In genomic region chr7:127768346-127768996, GRCm38 (mm10) we compare ENCODE assay signal across 8 mouse cellular contexts. TPM values are rescaled to one million over a fixed set of nuclear protein-coding genes. Genes with fewer than 3 reads are reported as not detected.
DNase-seq lines count a peak whose midpoint lies in the region; ATAC-seq lines count a peak whose summit lies in the region.

No protein-coding gene starts in this region.

- no peaks in the 10 kb centered on the region for H3K27me3 ChIP-seq in liver, embryonic 15.5 days

- peaks cover 72% of the 10 kb centered on the region for H3K4me1 ChIP-seq in liver, embryonic 15.5 days (replicated peaks)

- peak overlapping the region; percentile 78 for H3K9ac ChIP-seq in liver, embryonic 15.5 days

- peak overlapping the region; percentile 72 for H3K4me3 ChIP-seq in liver, embryonic 15.5 days (replicated peaks)

- H3K27ac ChIP-seq in liver, embryonic 15.5 days (replicated peaks): peak overlapping the region; percentile 97

- 0 out of 2 replicates have a peak, but pooled peaks have one; percentile 1 for ATAC-seq in cerebellum, adult (ENCODE audit: insufficient number of reproducible peaks, low FRiP score, low TSS enrichment)
- ATAC-seq in liver, embryonic 15.5 days (ENCODE audit: insufficient read depth): no peak
- ATAC-seq in megakaryocyte progenitor cell, adult 5-6 weeks (replicated peaks; ENCODE audit: poor library complexity): no peak

- DNase-seq in cerebellum, postnatal 4 days (ENCODE audit: low spot score in 2 of 2): no peak
- peak; percentile 16 for DNase-seq in lung, postnatal 25 days (ENCODE audit: low spot score)
- DNase-seq in lung, postnatal 10 days: no peak
- DNase-seq in heart, postnatal 36 days: peak; percentile 18 to 25
- no peak for DNase-seq in frontal cortex, postnatal 25 days (ENCODE audit: low spot score in 2 of 2)

- whole genome bisulfite sequencing in liver, embryonic 15.5 days (ENCODE audit: insufficient replicate concordance): 50% methylated on average over 13 of the region's 13 CpGs

- H3K4me2 ChIP-seq in liver, embryonic 15.5 days: peak overlapping the region; percentile 93

- H3K9me3 ChIP-seq in liver, embryonic 15.5 days (replicated peaks): no peaks in the 10 kb centered on the region

- intact Hi-C loops in heart, postnatal 36 days (cut with DNase I): loop anchor here (5.0 to 10.0 kb wide), 2 partner anchors 181 to 284 kb away; partner anchors contain the start of genes Ccdc189 and Rnf40

- 0 out of 2 replicates have a peak, but pooled peaks cover 5% of the 10 kb centered on the region for H3K36me3 ChIP-seq in liver, embryonic 15.5 days (replicated peaks)

RNA-seq across cellular contexts. Expression of gene Orai3, which starts 1.1 kb away (rescaled TPM):
- 10 to 100 TPM; 22.1 to 22.6 TPM for total RNA-seq in heart, postnatal 36 days (2021)
- 11.0 and 13.1 TPM in 2 replicates for polyA plus RNA-seq in liver, embryonic 15.5 days (2015; fragmentation: Nextera tagmentation; extraction: Ambion mirVana)
- 26.7 and 32.1 TPM in 2 replicates for total RNA-seq in megakaryocyte progenitor cell, adult 5-6 weeks (2015)
- 28.2 and 30.2 TPM in 2 replicates for total RNA-seq in megakaryocyte progenitor cell, adult 5-6 weeks (2017)

RNA-seq across cellular contexts. Expression of gene Setd1a, which starts 8.0 kb away (rescaled TPM):
- 10 to 100 TPM; 22.2 to 24.0 TPM for total RNA-seq in heart, postnatal 36 days (2021)
- 9.2 and 9.3 TPM in 2 replicates for polyA plus RNA-seq in liver, embryonic 15.5 days (2015; fragmentation: Nextera tagmentation; extraction: Ambion mirVana)
- total RNA-seq in megakaryocyte progenitor cell, adult 5-6 weeks (2015): 54.7 and 67.2 TPM in 2 replicates
- 9.7 and 13.6 TPM in 2 replicates for total RNA-seq in megakaryocyte progenitor cell, adult 5-6 weeks (2017)

RNA-seq across cellular contexts. Expression of gene Gm49388, which starts 16.9 kb away (rescaled TPM):
- total RNA-seq in heart, postnatal 36 days (2021): 1 to 10 TPM; 3.3 to 3.9 TPM
- not detected in 2 replicates for polyA plus RNA-seq in liver, embryonic 15.5 days (2015; fragmentation: Nextera tagmentation; extraction: Ambion mirVana)
- not detected in 2 replicates for total RNA-seq in megakaryocyte progenitor cell, adult 5-6 weeks (2015)
- total RNA-seq in megakaryocyte progenitor cell, adult 5-6 weeks (2017): not detected in 2 replicates

RNA-seq across cellular contexts. Expression of gene Fbxl19, which starts 24.1 kb away (rescaled TPM):
- total RNA-seq in heart, postnatal 36 days (2021): 1 to 10 TPM; 3.2 to 3.3 TPM
- polyA plus RNA-seq in liver, embryonic 15.5 days (2015; fragmentation: Nextera tagmentation; extraction: Ambion mirVana): 2.8 and 2.9 TPM in 2 replicates
- total RNA-seq in megakaryocyte progenitor cell, adult 5-6 weeks (2015): 5.6 and 5.7 TPM in 2 replicates
- 14.2 and 16.1 TPM in 2 replicates for total RNA-seq in megakaryocyte progenitor cell, adult 5-6 weeks (2017)

RNA-seq across cellular contexts. Expression of gene Hsd3b7, which starts 31.9 kb away (rescaled TPM):
- 10 to 100 TPM; 12.6 to 13.1 TPM for total RNA-seq in heart, postnatal 36 days (2021)
- 55.9 and 75.3 TPM in 2 replicates for polyA plus RNA-seq in liver, embryonic 15.5 days (2015; fragmentation: Nextera tagmentation; extraction: Ambion mirVana)
- 20.2 and 31.3 TPM in 2 replicates for total RNA-seq in megakaryocyte progenitor cell, adult 5-6 weeks (2015)
- 25.6 and 26.8 TPM in 2 replicates for total RNA-seq in megakaryocyte progenitor cell, adult 5-6 weeks (2017)

Comparison
In these comparisons a context has a peak if more than half of its experiments do, and no peak if none do; other contexts are left out.
1. DNase-seq: peak in lung, postnatal 25 days (single experiment) and heart, postnatal 36 days (2 of 2); none in cerebellum, postnatal 4 days (0 of 2), lung, postnatal 10 days (single experiment) and frontal cortex, postnatal 25 days (0 of 2).
2. RNA of gene Gm49388, which starts 16.9 kb away (total RNA-seq): 3.3 to 3.9 TPM in heart, postnatal 36 days; not detected in megakaryocyte progenitor cell, adult 5-6 weeks; every median in the first group is over 4 times any median in the second.